Mouse (Mus musculus): ENCODE measurements at regions not wholly inside any gene's neighbourhood (a gene's known extent, or its start where the extent isn't known, plus 50 kb on each side); places are given as distances from the start of the nearest gene placed in this dataset. TPM values are rescaled to one million over a fixed set of nuclear protein-coding genes. Genes with fewer than 3 reads are reported as not detected.
A peak's percentile ranks its signal among the peaks of the same experiment; 100 is the strongest.

DNA sequence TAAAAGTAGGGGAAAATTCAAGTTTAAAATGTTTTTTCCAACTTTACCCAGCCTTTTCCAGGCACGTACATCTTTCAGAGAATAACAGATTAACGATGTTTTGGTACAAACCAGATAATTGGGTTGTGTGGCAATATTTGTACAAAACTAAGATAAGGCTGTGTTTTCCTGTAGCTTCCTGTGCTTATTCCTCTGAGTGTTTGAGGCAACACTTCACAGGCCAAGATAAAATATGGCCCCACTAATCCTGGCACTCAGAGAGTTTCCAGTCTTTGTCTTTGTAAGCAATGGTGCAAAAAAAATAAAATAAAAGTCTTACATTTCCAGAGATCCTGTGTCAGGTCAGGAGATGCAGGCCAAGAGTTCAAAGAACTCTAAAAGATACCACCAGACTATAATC is 81.5 kb upstream of the Dcn start:
- no peak overlapping the region for H3K27ac ChIP-seq (ENCODE audit: low read depth, low read length)
- no peaks in the 10 kb centered on the region for H3K27me3 ChIP-seq (ENCODE audit: control insufficient read depth, insufficient read depth, low read length)
- 85% methylated on average over 2 of the region's 2 CpGs for WGBS
- no peak overlapping the region for H3K4me2 ChIP-seq (ENCODE audit: low read depth)
- H3K4me1 ChIP-seq (ENCODE audit: control insufficient read depth, insufficient read depth, low read length) = no peaks in the 10 kb centered on the region
- no peaks in the 10 kb centered on the region for H3K9me3 ChIP-seq (ENCODE audit: control insufficient read depth, low read length)
- H3K4me3 ChIP-seq (ENCODE audit: low read depth, low read length) = no peak overlapping the region
- no peak overlapping the region for H3K9ac ChIP-seq (ENCODE audit: low read length)
- no peaks in the 10 kb centered on the region for H3K36me3 ChIP-seq (ENCODE audit: control insufficient read depth, insufficient read depth, low read length)
- DNase-seq (ENCODE audit: low spot score) (no peak), ATAC-seq (ENCODE audit: insufficient read depth, low FRiP score, low TSS enrichment) (no peak)

DNA sequence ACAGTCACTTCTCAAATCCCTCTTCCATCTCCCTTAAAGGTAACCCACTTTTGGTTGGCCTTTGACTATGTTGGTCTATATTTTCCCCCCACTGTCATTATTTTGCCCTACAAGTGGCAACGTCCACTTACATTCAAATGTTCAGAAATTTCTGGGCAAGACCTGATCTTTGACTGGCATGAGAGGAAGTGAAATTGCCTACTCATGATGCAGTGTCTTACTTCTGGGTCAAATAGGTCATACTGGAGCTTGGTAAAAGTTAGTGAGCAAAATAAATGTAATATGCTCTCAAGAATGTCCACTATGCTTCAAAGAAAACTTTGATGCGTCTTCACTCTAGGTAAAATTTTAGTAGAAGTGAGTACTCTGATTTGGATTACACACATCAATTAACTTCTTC is 76.9 kb upstream of the Dcn start:
- 88% methylated on average over 2 of the region's 2 CpGs for WGBS
- H3K4me2 ChIP-seq (ENCODE audit: low read depth) = no peak overlapping the region
- H3K9me3 ChIP-seq (ENCODE audit: control insufficient read depth, low read length) = no peaks in the 10 kb centered on the region
- DNase-seq (ENCODE audit: low spot score) = no peak
- H3K27ac ChIP-seq (ENCODE audit: low read depth, low read length) = no peak overlapping the region
- no peaks in the 10 kb centered on the region for H3K4me1 ChIP-seq (ENCODE audit: control insufficient read depth, insufficient read depth, low read length)
- ATAC-seq (ENCODE audit: insufficient read depth, low FRiP score, low TSS enrichment) = no peak
- no peak overlapping the region for H3K4me3 ChIP-seq (ENCODE audit: low read depth, low read length)
- no peaks in the 10 kb centered on the region for H3K27me3 ChIP-seq (ENCODE audit: control insufficient read depth, insufficient read depth, low read length)
- no peak overlapping the region for H3K9ac ChIP-seq (ENCODE audit: low read length)
- H3K36me3 ChIP-seq (ENCODE audit: control insufficient read depth, insufficient read depth, low read length) = no peaks in the 10 kb centered on the region

DNA sequence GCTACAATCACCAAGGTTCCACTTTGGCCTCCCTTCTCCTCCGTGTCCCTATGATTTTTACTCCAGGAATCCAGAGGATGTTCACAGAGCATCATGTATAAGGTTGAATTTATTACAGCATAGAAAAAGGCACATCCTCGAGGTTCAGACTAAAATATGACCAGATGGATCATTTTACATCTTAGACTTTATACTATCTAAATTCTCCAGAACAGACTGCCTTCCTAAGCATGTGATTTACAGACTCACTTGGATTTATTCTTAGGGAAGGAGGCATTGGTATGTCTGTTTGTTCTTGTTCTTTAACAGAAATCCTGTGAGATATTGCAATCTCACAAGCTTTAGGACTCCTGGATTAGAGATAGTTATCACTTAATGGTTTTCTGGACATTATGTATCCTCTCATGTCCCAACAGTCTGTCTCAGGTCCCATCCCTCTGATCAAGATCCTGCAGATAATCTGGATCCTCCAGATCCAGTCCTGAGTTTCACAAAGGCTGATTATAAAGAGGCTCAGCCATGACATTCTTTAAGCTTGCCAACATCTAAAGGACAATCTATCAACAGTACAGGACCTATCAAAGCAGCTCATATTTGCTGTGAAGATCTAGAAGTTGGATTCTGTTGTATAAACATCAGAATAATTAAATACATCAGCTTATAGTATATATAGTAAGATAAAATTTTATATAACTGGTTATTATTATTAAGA is 75.2 kb upstream of the Dcn start:
- H3K4me2 ChIP-seq (ENCODE audit: low read depth) = no peak overlapping the region
- H3K9ac ChIP-seq (ENCODE audit: low read length) = no peak overlapping the region
- no peaks in the 10 kb centered on the region for H3K4me1 ChIP-seq (ENCODE audit: control insufficient read depth, insufficient read depth, low read length)
- 58% methylated on average over 2 of the region's 2 CpGs for WGBS
- H3K9me3 ChIP-seq (ENCODE audit: control insufficient read depth, low read length) = no peaks in the 10 kb centered on the region
- H3K27ac ChIP-seq (ENCODE audit: low read depth, low read length) = no peak overlapping the region
- no peak for ATAC-seq (ENCODE audit: insufficient read depth, low FRiP score, low TSS enrichment)
- H3K4me3 ChIP-seq (ENCODE audit: low read depth, low read length) = no peak overlapping the region
- no peak for DNase-seq (ENCODE audit: low spot score)
- H3K27me3 ChIP-seq (ENCODE audit: control insufficient read depth, insufficient read depth, low read length) = no peaks in the 10 kb centered on the region
- no peaks in the 10 kb centered on the region for H3K36me3 ChIP-seq (ENCODE audit: control insufficient read depth, insufficient read depth, low read length)

DNA sequence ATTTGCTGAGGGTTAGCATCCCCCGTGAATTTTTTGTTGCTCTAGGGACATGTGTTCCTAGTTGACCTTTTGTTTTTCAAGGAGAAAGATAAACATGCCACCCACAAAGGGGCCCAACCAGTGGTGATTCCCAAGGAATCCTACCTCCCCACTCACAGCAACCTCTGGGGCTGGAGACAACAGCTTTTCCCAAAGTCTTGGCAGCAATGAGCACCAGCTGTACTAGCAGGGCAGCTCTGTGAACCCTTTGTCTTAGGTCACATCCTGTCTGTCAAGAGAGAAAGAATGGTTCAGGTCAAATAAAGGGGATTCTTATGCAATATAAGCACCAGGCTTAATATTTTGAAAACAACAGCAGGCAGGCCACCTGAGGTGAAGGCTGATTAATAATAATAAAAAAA is 70.2 kb upstream of the Dcn start:
- no peak overlapping the region for H3K9ac ChIP-seq (ENCODE audit: low read length)
- no peak overlapping the region for H3K4me2 ChIP-seq (ENCODE audit: low read depth)
- H3K27ac ChIP-seq (ENCODE audit: low read depth, low read length) = no peak overlapping the region
- H3K27me3 ChIP-seq (ENCODE audit: control insufficient read depth, insufficient read depth, low read length) = no peaks in the 10 kb centered on the region
- no peak overlapping the region for H3K4me3 ChIP-seq (ENCODE audit: low read depth, low read length)
- H3K36me3 ChIP-seq (ENCODE audit: control insufficient read depth, insufficient read depth, low read length) = no peaks in the 10 kb centered on the region
- no peaks in the 10 kb centered on the region for H3K9me3 ChIP-seq (ENCODE audit: control insufficient read depth, low read length)
- WGBS = 31% methylated on average over 1 of the region's 1 CpGs
- ATAC-seq (ENCODE audit: insufficient read depth, low FRiP score, low TSS enrichment) (no peak), DNase-seq (ENCODE audit: low spot score) (peak; percentile 41)
- no peaks in the 10 kb centered on the region for H3K4me1 ChIP-seq (ENCODE audit: control insufficient read depth, insufficient read depth, low read length)

DNA sequence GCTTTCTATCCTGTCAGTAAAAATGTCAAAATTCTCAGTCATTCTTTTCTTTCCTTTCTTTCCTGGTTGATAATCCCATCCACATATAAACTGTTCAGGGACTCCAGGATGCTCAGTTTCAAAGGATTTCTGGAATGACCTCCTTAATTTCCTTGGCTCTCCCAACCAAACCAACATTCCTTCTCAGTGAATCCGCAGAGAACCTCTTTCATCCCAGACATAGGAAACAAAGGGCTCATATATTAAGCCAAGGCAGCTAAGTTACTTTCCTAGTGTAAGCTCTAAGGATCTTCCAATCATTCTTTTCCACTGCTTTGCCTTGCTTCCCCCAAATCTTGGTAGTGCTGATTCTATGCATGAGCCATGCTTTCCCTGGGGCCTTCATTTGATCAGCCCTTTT is 69.5 kb upstream of the Dcn start:
- Histone ChIP-seq H3K4me1 (ENCODE audit: control insufficient read depth, insufficient read depth, low read length) (no peaks in the 10 kb centered on the region), H3K27ac (ENCODE audit: low read depth, low read length) (no peak overlapping the region), H3K4me2 (ENCODE audit: low read depth) (no peak overlapping the region), H3K9me3 (ENCODE audit: control insufficient read depth, low read length) (no peaks in the 10 kb centered on the region), H3K36me3 (ENCODE audit: control insufficient read depth, insufficient read depth, low read length) (no peaks in the 10 kb centered on the region), H3K27me3 (ENCODE audit: control insufficient read depth, insufficient read depth, low read length) (no peaks in the 10 kb centered on the region), H3K4me3 (ENCODE audit: low read depth, low read length) (no peak overlapping the region), H3K9ac (ENCODE audit: low read length) (no peak overlapping the region)
- ATAC-seq (ENCODE audit: insufficient read depth, low FRiP score, low TSS enrichment) = no peak
- DNase-seq (ENCODE audit: low spot score) = no peak
- 54% methylated on average over 1 of the region's 1 CpGs for WGBS

DNA sequence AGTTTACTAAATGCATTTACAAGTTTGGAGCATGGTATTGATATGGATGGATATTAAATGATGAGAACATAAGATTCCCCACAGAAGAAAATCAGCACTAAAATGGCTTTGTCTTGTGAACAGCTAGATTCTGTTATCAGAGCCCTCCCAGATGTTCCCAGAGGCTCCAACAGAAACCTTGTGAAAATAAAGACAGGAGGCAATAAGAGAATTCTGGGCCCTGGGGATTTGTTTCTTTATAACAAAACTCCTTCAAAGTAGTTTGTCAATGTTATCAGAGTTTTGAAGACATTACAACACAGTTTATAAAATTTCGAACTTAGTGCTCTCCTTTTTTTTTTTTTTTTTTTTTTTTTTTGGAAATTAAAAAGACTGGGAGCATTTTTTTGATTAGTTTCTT is 56.8 kb upstream of the Dcn start:
- Histone ChIP-seq H3K4me1 (ENCODE audit: control insufficient read depth, insufficient read depth, low read length) (no peaks in the 10 kb centered on the region), H3K36me3 (ENCODE audit: control insufficient read depth, insufficient read depth, low read length) (no peaks in the 10 kb centered on the region), H3K4me3 (ENCODE audit: low read depth, low read length) (no peak overlapping the region), H3K9ac (ENCODE audit: low read length) (no peak overlapping the region), H3K27ac (ENCODE audit: low read depth, low read length) (no peak overlapping the region), H3K9me3 (ENCODE audit: control insufficient read depth, low read length) (no peaks in the 10 kb centered on the region), H3K27me3 (ENCODE audit: control insufficient read depth, insufficient read depth, low read length) (no peaks in the 10 kb centered on the region), H3K4me2 (ENCODE audit: low read depth) (no peak overlapping the region)
- WGBS = 53% methylated on average over 1 of the region's 1 CpGs
- ATAC-seq (ENCODE audit: insufficient read depth, low FRiP score, low TSS enrichment) = no peak
- DNase-seq (ENCODE audit: low spot score) = no peak

DNA sequence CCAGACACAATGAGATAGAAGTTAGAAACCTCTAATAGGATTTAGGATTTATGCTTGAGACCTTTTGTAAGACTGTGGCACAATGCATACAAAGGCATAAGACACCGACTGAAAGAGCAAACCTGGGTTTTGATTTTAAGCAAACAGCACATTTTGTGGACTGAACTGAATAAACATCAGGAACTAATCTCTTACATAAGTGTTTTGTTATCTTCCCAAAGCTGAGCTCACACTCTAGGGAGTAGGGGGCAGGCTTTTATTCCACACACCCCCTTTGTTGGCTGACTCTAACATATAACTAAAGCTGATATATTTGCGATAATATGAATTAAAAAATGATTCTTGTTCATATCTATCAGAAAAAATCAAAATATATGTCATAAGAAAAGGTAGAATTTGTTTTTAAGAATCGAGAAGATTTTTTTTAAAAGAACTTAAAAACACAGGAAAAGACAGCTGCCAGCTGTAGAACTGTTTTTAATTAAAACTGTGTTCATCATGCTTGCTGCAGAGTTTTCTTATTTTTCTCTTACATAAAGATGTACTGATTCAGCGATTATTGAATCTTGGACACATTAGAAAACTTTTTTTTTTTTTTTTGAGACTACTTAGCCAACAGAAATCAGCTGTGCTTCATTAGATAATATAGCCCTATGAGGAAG is 56.2 kb upstream of the Dcn start:
- no peak for DNase-seq (ENCODE audit: low spot score)
- Histone ChIP-seq H3K4me1 (ENCODE audit: control insufficient read depth, insufficient read depth, low read length) (no peaks in the 10 kb centered on the region), H3K27me3 (ENCODE audit: control insufficient read depth, insufficient read depth, low read length) (no peaks in the 10 kb centered on the region), H3K4me3 (ENCODE audit: low read depth, low read length) (no peak overlapping the region), H3K27ac (ENCODE audit: low read depth, low read length) (no peak overlapping the region), H3K36me3 (ENCODE audit: control insufficient read depth, insufficient read depth, low read length) (no peaks in the 10 kb centered on the region), H3K9ac (ENCODE audit: low read length) (no peak overlapping the region), H3K9me3 (ENCODE audit: control insufficient read depth, low read length) (no peaks in the 10 kb centered on the region), H3K4me2 (ENCODE audit: low read depth) (no peak overlapping the region)
- ATAC-seq (ENCODE audit: insufficient read depth, low FRiP score, low TSS enrichment) = no peak
- 70% methylated on average over 4 of the region's 4 CpGs for WGBS

Small RNA genes lying in the stretch of these regions (microRNA-seq; reads per million reads assigned to microRNA genes)
- not detected for gene Gm24587
- not detected for gene Mir3966
